8 mouse cellular contexts compared by ENCODE assay signal in the genomic region with DNA sequence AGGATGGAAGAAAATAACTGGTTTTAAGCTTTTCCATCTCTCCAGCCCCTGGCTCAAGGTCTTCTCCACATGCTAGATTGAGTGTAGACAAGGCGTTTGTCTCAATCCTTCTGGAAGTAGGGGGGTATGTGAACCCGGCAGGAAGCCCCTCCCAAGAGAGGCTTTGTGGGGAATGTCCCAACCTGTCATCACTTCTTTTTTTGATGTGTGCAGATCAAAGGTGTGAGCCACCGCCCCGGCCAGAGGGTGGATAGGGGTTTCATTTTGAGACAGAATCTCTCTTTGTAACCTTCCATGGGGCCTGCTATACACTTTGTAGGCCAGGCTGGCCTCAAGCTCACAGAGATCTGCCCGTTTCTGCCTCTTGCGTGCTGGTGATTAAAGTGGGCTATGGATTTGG. TPM values are rescaled to one million over a fixed set of nuclear protein-coding genes. Genes with fewer than 3 reads are reported as not detected.
DNase-seq lines count a peak whose midpoint lies in the region; ATAC-seq and TF ChIP-seq lines count a peak whose summit lies in the region.

No protein-coding gene starts in this region.

- H3K4me3 ChIP-seq in heart, adult 2 months = no peak overlapping the region
- no peak overlapping the region for H3K4me3 ChIP-seq in liver, embryonic 16.5 days (ENCODE audit: low read depth, low read length)

- WGBS in heart, adult 2 months = 27% methylated on average over 6 of the region's 6 CpGs
- WGBS in liver, embryonic 16.5 days (ENCODE audit: insufficient replicate concordance) = 55% methylated on average over 6 of the region's 6 CpGs

- H3K27me3 ChIP-seq in heart, adult 2 months (ENCODE audit: control insufficient read depth, insufficient read depth, low read length) = no peaks in the 10 kb centered on the region
- H3K27me3 ChIP-seq in liver, embryonic 16.5 days (ENCODE audit: control insufficient read depth, insufficient read depth, low read depth, low read length) = no peaks in the 10 kb centered on the region

- no peak for TF ChIP-seq POLR2A in heart, adult 2 months (IDR thresholded peaks at IDR 0.05; ENCODE audit: insufficient read depth, low read depth, low read length)

- TF ChIP-seq CTCF in heart, adult 2 months (IDR thresholded peaks at IDR 0.05) = no peak

- H3K36me3 ChIP-seq in heart, adult 2 months (ENCODE audit: control insufficient read depth, insufficient read depth, low read length) = peaks cover 6% of the 10 kb centered on the region
- H3K36me3 ChIP-seq in liver, embryonic 16.5 days (ENCODE audit: control insufficient read depth, insufficient read depth) = no peaks in the 10 kb centered on the region

- peaks cover 5% of the 10 kb centered on the region; the same call in 1 of the 2 replicates for H3K79me2 ChIP-seq in heart, adult 2 months (replicated peaks; ENCODE audit: control insufficient read depth, insufficient read depth, low read length)

- no peak overlapping the region for H3K4me2 ChIP-seq in liver, embryonic 16.5 days (ENCODE audit: low read depth, low read length)

- intact Hi-C loops in heart, adult 2 months (cut with DNase I) = loop anchor here (2.0 kb wide), 1 partner anchor 13 kb away; no protein-coding TSS in a partner anchor
- intact Hi-C loops in heart, postnatal 14 days (cut with DNase I) = no loop called here
- intact Hi-C loops in left cerebral cortex, postnatal 10 days (cut with DNase I) = no loop called here

- DNase-seq in heart, adult 2 months = peak in 1 of 2 experiments; percentile 12
- DNase-seq in heart, postnatal 14 days = no peak
- DNase-seq in thymus, postnatal 0 days (ENCODE audit: low spot score) = peak; percentile 15
- DNase-seq in thymus, postnatal 25 days = no peak
- DNase-seq in left cerebral cortex, postnatal 10 days (ENCODE audit: extremely low spot score in 1 of 2, low spot score in 2 of 2) = no peak
- no peak for DNase-seq in lung, postnatal 36 days
- no peak for DNase-seq in kidney, adult 8-10 months

- ATAC-seq in liver, embryonic 16.5 days (ENCODE audit: low read depth) = no peak

- H3K9me3 ChIP-seq in liver, embryonic 16.5 days (replicated peaks; ENCODE audit: control insufficient read depth, low read length) = no peaks in the 10 kb centered on the region

- H3K9ac ChIP-seq in heart, adult 2 months (ENCODE audit: low read depth, low read length) = no peak overlapping the region
- H3K9ac ChIP-seq in liver, embryonic 16.5 days (ENCODE audit: low read depth, low read length) = no peak overlapping the region

- H3K4me1 ChIP-seq in heart, adult 2 months (ENCODE audit: control insufficient read depth, insufficient read depth, low read length) = peaks cover 45% of the 10 kb centered on the region
- H3K4me1 ChIP-seq in liver, embryonic 16.5 days (ENCODE audit: control insufficient read depth, low read depth, low read length) = peaks cover 75% of the 10 kb centered on the region

- TF ChIP-seq EP300 in heart, adult 2 months (IDR thresholded peaks at IDR 0.05; ENCODE audit: insufficient read depth, low read depth, low read length) = no peak

- H3K27ac ChIP-seq in heart, adult 2 months = peak overlapping the region; percentile 94
- H3K27ac ChIP-seq in liver, embryonic 16.5 days (ENCODE audit: low read length) = peak overlapping the region; percentile 16; the same call in 1 of the 2 replicates

RNA-seq across cellular contexts. Expression of gene Prrc2b, which starts 4.7 kb away (rescaled TPM):
- 10 to 100 TPM; 78.3 to 82.6 TPM for total RNA-seq in heart, adult 2 months (2021)
- polyA plus RNA-seq in heart, adult 2 months (2012; rRNA removed) = 39.3 and 46.9 TPM in 2 replicates
- 100 to 1,000 TPM in 1 of 2 experiments, 10 to 100 TPM in 1; 92.9 to 101 TPM for total RNA-seq in heart, postnatal 14 days (2021)
- polyA plus RNA-seq in thymus, postnatal 0 days (2015; fragmentation: Nextera tagmentation; extraction: Ambion mirVana) = 22.5 and 33.6 TPM in 2 replicates
- polyA plus RNA-seq in liver, embryonic 16.5 days (2015; fragmentation: Nextera tagmentation; extraction: Ambion mirVana) = 4.5 and 4.7 TPM in 2 replicates
- total RNA-seq in left cerebral cortex, postnatal 10 days (2021) = 100 to 1,000 TPM; 274 to 285 TPM
